Mouse (Mus musculus) myocyte (in vitro differentiated cells): ENCODE measurements at regions not wholly inside any gene's neighbourhood (a gene's known extent, or its start where the extent isn't known, plus 50 kb on each side); places are given as distances from the start of the nearest gene placed in this dataset.

Experiments used
- CEBPB ChIP-seq: IDR thresholded peaks from 2 replicates; pipeline ENCODE4 v1.6.1; 2011; ENCODE audit warnings: mild to moderate bottlenecking, moderate library complexity; ENCODE audit not compliant: poor library complexity, insufficient read depth, severe bottlenecking
- E2F4 ChIP-seq: IDR thresholded peaks from one replicate; pipeline ENCODE4 v1.6.1; 2011; ENCODE audit warnings: mild to moderate bottlenecking, control low read depth, moderate library complexity; ENCODE audit not compliant: insufficient read depth
- MAX ChIP-seq: IDR thresholded peaks from one replicate; pipeline ENCODE4 v1.6.1; 2011; ENCODE audit warnings: low read depth, mild to moderate bottlenecking, control low read depth
- MYOD1 ChIP-seq, 3 experiments: IDR thresholded peaks; one replicate each; pipeline ENCODE4 v1.6.1; 2011; ENCODE audit warnings: control low read depth in 2 of 3, low read depth in 2 of 3, mild to moderate bottlenecking in 2 of 3, moderate library complexity in 1 of 3; ENCODE audit not compliant: insufficient read length in 2 of 3, control insufficient read depth in 1 of 3
- MYOG ChIP-seq, 3 experiments: IDR thresholded peaks; one replicate each; pipeline ENCODE4 v1.6.1; 2011; ENCODE audit warnings: control low read depth in 2 of 3, low read depth in 2 of 3, mild to moderate bottlenecking in 2 of 3; ENCODE audit not compliant: insufficient read length in 2 of 3, control insufficient read depth in 1 of 3, insufficient read depth in 1 of 3
- POLR2A ChIP-seq: IDR thresholded peaks from one replicate; pipeline ENCODE4 v1.6.1; 2011; ENCODE audit warnings: low read depth, mild to moderate bottlenecking, control low read depth, moderate library complexity; ENCODE audit not compliant: insufficient read length
- POLR2AphosphoS2 ChIP-seq: IDR thresholded peaks from one replicate; pipeline ENCODE4 v1.6.1; 2011; ENCODE audit warnings: low read depth, control low read depth; ENCODE audit not compliant: insufficient read length
- REST ChIP-seq: IDR thresholded peaks from one replicate; pipeline ENCODE4 v1.6.1; 2011; ENCODE audit warnings: mild to moderate bottlenecking, control low read depth, moderate library complexity; ENCODE audit not compliant: insufficient read depth, insufficient read length
- SRF ChIP-seq: IDR thresholded peaks from one replicate; pipeline ENCODE4 v1.6.1; 2011; ENCODE audit warnings: low read depth; ENCODE audit not compliant: control insufficient read depth, insufficient read length
- TCF12 ChIP-seq: IDR thresholded peaks from one replicate; pipeline ENCODE4 v1.6.1; 2011; ENCODE audit warnings: mild to moderate bottlenecking, control low read depth; ENCODE audit not compliant: poor library complexity, insufficient read depth, severe bottlenecking
- TCF3 ChIP-seq: IDR thresholded peaks from one replicate; pipeline ENCODE4 v1.6.1; 2011; ENCODE audit warnings: low read depth, control low read depth; ENCODE audit not compliant: insufficient read length
- USF1 ChIP-seq: IDR thresholded peaks from one replicate; pipeline ENCODE4 v1.6.1; 2011; ENCODE audit warnings: low read depth, mild to moderate bottlenecking, control low read depth, moderate library complexity

DNA sequence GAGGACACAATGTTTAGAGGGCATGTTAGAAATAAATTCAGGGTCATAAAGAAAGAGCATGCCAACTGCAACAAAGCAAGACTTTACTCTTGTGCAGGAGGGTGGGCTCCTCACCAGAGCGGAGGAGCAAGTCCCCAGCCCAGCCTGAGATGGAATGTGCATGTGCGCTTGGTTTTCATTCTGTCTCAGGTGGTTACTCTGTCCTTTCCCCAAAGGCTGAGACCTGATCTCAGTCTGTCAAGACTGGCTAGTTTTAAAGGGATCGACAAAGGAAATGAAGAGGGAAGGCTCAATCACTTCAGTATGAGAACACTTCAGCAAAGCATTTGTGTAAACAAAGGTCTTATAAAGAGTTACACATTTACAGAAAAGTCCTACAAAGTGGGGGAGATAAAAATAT is 362.5 kb downstream of the Gja1 start:
- TF ChIP-seq TCF12, result no peak
- TF ChIP-seq POLR2A, result no peak
- TF ChIP-seq MAX, result no peak
- TF ChIP-seq E2F4, result no peak
- no peak for TF ChIP-seq USF1
- TF ChIP-seq MYOG (IDR thresholded peaks at IDR 0.05; ENCODE audit: control insufficient read depth in 1 of 3, insufficient read depth in 1 of 3, insufficient read length in 2 of 3, low read depth in 2 of 3), result no peak
- TF ChIP-seq POLR2AphosphoS2, result no peak
- TF ChIP-seq CEBPB, result no peak
- no peak for TF ChIP-seq REST
- no peak for TF ChIP-seq TCF3
- TF ChIP-seq SRF, result no peak
- no peak for TF ChIP-seq MYOD1 (IDR thresholded peaks at IDR 0.05; ENCODE audit: control insufficient read depth in 1 of 3, insufficient read length in 2 of 3, low read depth in 2 of 3)
